Mouse (Mus musculus) cerebellum, postnatal 36 days (tissue): ENCODE results near the gene Vmn1r215.
"Not testable (repeated sequence)": the region's sequence is repeated elsewhere in the genome, so short reads cannot be mapped to it uniquely, and the experiment has no call there.

ENCODE experiments used
- DNase-seq, 2 experiments: peaks; one replicate each; pipeline ENCODE4 v3.0.0; 2021 to 2022; ENCODE audit warnings: mixed read lengths in 2 of 2

Vmn1r215 gene

DNA sequence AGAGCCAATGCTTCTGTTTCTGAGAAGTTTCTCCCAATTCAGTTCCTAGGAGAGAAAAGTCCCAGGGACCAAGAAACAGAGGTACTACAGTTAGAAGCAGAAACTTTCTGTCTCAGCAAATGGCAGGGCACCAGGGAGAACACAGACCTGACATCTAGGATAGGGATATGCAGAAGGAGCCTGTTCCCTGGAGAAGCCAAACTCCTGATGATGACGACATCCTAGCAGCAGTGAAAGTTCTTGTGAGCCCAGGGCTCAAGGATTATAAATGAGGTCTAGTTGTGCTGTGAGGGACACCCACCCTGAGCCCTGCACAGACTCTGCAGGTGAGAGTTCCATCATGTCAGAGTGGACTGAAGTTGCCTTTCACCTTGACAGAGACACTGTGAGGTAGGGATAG, at the start of gene Vmn1r215:
Vmn1r215 (plus strand) TSS at position 301 of the 400 bp plus-strand sequence.
- no peak for DNase-seq

DNA sequence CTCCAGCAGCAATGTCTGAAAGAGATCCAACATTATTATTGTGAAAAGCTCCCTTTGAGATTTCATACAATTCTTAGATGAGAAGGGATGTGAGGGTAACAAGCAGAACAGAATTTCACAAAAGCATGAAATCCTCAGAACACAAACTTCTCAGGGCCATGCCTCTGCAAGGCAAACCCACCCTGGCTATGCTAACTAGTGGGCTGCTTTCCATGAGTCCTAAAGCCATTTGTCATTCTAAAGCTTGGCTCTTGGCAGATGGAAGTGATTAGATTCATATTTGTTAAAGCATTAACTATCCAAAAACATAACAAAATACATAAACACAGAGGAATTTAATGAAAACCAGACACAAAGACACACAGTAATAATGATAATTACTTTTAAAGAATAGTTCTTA, 49.7 kb upstream of the Vmn1r215 start:
- DNase-seq: no peak

DNA sequence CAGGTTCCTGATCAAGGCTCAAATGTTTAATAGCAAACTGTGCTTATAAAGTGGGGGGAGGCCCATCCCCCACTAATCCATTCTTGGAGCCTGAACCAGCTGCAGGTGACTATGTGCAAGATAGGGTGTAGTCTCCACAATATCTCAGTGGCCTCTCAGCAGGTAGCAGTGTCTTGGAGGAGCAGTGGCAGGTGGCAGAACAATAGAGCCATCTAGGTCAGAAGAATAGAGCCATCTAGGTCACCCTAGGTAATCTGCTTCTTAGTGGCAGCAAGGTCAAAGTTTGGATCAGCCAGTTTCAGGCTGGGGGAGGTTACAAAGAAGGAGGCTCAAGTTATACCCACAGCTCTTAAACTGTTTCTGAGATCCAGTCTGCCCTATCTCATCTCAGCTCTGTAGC, 43.0 kb upstream of the Vmn1r215 start:
- DNase-seq: no peak

DNA sequence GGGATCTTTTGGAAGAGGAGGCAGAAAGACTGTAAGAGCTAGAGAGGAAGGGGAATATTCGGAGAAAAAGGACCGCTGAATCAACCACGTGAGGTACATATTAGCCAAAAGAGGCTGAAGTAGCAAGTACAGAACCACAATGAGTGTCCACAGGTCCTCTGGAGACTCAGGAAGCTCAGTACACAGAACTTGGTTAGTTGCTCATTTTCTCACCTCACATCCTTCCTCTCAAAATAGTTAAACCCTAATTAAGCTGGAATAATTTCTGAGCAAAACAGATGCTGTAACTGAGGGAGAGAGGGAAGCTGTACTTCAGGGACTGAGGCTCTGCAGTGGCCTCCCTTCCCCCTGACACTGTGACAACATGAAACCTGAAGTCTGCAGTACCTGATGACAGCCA, 37.7 kb upstream of the Vmn1r215 start, which contains the start of gene Vmn1r214:
Vmn1r214 (plus strand) TSS at position 301 of the 400 bp plus-strand sequence.
- DNase-seq: no peak

DNA sequence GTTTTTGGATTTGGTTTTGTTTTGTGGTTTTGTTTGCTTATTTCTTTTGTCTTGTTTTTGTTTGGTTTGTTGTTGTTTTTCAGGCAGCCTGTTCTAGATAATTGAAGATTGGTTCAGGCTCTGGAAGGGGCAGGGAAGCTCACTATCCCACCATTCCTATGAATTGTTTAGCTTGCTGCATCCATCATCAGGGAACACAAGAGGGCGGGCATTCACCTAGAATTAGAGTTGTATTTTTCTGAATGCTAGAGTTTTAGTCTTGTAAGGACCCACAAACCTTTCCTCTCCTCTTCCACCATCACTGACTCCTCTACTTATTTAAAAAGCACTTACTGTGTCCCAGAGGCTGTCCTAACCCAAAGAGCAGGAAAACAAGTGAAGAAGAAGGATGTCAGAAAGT, 10.0 kb upstream of the Vmn1r215 start:
- no peak for DNase-seq

DNA sequence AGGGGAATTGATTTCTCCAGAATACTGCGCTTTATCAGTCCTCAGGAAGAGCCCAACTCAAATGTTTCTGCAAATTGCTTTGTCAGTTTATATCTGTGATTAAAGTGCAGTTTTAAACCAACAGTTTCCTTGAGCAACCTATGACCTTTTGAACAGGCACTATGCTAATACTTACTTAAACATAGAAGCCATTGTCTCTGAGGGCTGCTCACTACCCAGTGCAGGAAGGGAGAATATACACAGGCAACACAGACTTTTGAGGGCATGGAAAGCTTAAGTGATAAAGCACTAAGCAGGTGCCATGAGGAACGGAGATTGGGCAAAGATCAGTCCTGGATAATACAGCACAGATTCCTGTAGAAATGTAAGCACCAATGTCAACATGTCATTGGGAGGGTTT, 1.5 kb downstream of the Vmn1r215 start:
- DNase-seq: no peak

DNA sequence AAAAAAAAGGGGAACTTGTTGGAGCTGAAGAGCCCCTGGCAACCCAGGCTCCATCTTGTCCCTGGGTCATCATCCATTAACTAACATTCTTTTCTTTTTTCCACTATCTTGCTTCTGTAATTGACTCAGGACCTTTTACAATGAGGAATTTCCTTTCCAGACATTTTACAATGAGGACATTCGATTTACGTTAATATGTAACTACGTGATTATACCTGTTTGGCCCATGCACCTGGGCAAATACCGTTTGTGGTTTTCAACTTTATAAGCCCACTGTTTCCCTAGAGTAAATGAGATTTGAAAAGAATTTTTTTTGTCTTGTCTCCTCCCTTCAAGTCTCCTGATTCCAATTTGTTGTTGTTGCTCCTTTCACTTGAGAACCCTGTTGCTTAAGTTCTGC, 26.6 kb downstream of the Vmn1r215 start:
- no peak for DNase-seq

DNA sequence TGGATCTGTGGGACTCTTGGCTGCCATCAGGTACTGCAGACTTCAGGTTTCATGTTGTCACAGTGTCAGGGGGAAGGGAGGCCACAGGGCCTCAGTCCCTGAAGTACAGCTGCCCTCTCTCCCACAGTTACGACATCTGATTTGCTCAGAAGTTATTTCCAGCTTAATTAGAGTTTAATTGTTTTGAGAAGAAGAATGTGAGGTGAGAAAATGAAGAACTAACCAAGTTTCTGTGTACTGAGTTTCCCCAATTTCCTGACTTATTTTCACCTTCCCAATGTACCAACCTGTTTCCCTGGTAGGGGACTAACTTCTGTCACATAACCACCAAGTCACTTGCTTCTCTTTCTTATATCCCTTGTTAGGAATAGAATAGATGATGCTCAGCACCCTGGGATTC, 50.3 kb downstream of the Vmn1r215 start, which contains the start of gene Vmn1r217:
Vmn1r217 (minus strand) TSS at position 101 of the 400 bp plus-strand sequence.
- DNase-seq: not testable (repeated sequence)

DNA sequence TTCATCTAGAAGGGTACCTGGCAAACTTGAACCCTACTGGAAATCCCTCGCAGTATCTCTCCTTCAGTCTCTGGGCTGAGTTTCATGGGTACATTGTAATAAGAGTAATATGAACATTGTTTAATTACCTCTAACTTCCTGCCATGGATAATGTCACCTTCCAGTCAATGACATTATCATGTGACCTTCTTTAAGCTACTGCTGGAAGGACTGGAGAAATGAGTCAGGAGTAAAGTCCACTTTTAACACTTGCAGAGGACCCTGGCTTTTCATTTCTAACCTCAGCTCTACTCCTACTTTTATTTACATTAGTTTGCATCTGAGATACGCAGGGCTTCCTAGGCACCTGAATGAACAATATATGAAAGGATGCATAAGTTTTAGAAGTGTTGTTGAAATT, 52.8 kb downstream of the Vmn1r215 start:
- no peak for DNase-seq
